Mouse (Mus musculus): ENCODE results near the gene Cabp1.
"Not testable (repeated sequence)": the region's sequence is repeated elsewhere in the genome, so short reads cannot be mapped to it uniquely, and the experiment has no call there.

Gene Cabp1

GRCm38 (mm10) chr5:115152132-115152956 is 41.8 kb downstream of the Cabp1 start:
- DNase-seq (ENCODE audit: extremely low read depth, low read depth): no peak

GRCm38 (mm10) chr5:115151457-115151856 is 42.7 kb downstream of the Cabp1 start:
- no peak for DNase-seq (ENCODE audit: extremely low read depth, low read depth)

GRCm38 (mm10) chr5:115150991-115151390 is 43.2 kb downstream of the Cabp1 start:
- no peak for DNase-seq (ENCODE audit: extremely low read depth, low read depth)

GRCm38 (mm10) chr5:115149675-115150459 is 44.3 kb downstream of the Cabp1 start:
- DNase-seq (ENCODE audit: extremely low read depth, low read depth): no peak

- not testable (repeated sequence) for DNase-seq (ENCODE audit: extremely low read depth, low read depth)
These were observed 45.3 kb downstream of the Cabp1 start for GRCm38 (mm10) chr5:115148872-115149271.

- no peak for DNase-seq (ENCODE audit: extremely low read depth, low read depth)
These were observed 45.8 kb downstream of the Cabp1 start for GRCm38 (mm10) chr5:115148378-115148777.

- DNase-seq (ENCODE audit: extremely low read depth, low read depth): no peak
These were observed 46.8 kb downstream of the Cabp1 start for GRCm38 (mm10) chr5:115147388-115147787.

GRCm38 (mm10) chr5:115146747-115147130 is 47.4 kb downstream of the Cabp1 start:
- DNase-seq (ENCODE audit: extremely low read depth, low read depth): no peak

GRCm38 (mm10) chr5:115145976-115146746 is 48.0 kb downstream of the Cabp1 start:
- no peak for DNase-seq (ENCODE audit: extremely low read depth, low read depth)

- no peak for DNase-seq (ENCODE audit: extremely low read depth, low read depth)
These were observed 48.8 kb downstream of the Cabp1 start for GRCm38 (mm10) chr5:115145253-115145968.

GRCm38 (mm10) chr5:115144471-115144870 is 49.7 kb downstream of the Cabp1 start:
- no peak for DNase-seq (ENCODE audit: extremely low read depth, low read depth)

- DNase-seq (ENCODE audit: extremely low read depth, low read depth): no peak
These were observed 50.6 kb downstream of the Cabp1 start for GRCm38 (mm10) chr5:115143552-115143951.

- no peak for DNase-seq (ENCODE audit: extremely low read depth, low read depth)
These were observed 51.9 kb downstream of the Cabp1 start for GRCm38 (mm10) chr5:115142166-115142697.

GRCm38 (mm10) chr5:115140726-115141125 is 53.5 kb downstream of the Cabp1 start:
- DNase-seq (ENCODE audit: extremely low read depth, low read depth): no peak

GRCm38 (mm10) chr5:115139124-115139523 is 55.1 kb downstream of the Cabp1 start:
- no peak for DNase-seq (ENCODE audit: extremely low read depth, low read depth)

- DNase-seq (ENCODE audit: extremely low read depth, low read depth): no peak
These were observed 59.7 kb downstream of the Cabp1 start, which contains the start of gene Unc119b for GRCm38 (mm10) chr5:115134234-115135165. Unc119b (minus strand) TSS chr5:115134975.

GRCm38 (mm10) chr5:115133358-115134066 is 60.7 kb downstream of the Cabp1 start:
- DNase-seq (ENCODE audit: extremely low read depth, low read depth): no peak

- DNase-seq (ENCODE audit: extremely low read depth, low read depth): no peak
These were observed 61.7 kb downstream of the Cabp1 start for GRCm38 (mm10) chr5:115132465-115132864.

GRCm38 (mm10) chr5:115129328-115129727 is 64.9 kb downstream of the Cabp1 start:
- no peak for DNase-seq (ENCODE audit: extremely low read depth, low read depth)

All from MEL-GATA-1-ER (cell line).